Mouse (Mus musculus): ENCODE data around the gene Iqcf5.
"Not testable (repeated sequence)": the region's sequence is repeated elsewhere in the genome, so short reads cannot be mapped to it uniquely, and the experiment has no call there.

Iqcf5 gene

GRCm38 (mm10) chr9:106481676-106482075, 32.7 kb upstream of the Iqcf5 start:
- DNase-seq: peak; percentile 3

DNA sequence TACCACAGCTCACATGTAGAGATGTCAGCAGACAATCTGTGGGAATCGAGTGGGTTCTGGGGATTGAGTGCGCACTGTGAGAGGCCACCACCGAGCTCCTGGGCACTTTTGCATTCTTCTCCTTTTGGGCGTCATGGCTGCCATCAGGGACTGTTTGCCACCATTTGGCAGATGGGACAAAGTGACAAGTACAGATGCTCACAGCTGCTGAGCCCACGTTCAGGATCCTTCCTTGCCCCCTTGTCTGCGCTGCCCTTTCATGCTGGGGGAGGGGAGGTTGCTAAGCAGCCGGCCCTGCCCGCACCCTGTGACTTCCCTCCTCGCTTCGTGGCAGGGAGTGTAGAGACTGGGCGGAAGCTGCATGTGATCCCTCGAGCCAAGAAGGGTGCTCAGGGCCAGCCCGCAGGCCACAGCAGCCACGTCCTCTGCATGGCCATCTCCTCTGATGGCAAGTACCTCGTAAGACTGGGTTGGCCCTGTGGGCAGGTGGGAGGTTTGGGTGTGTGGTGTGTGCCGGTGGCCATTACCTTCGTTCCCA, 31.7 kb upstream of the Iqcf5 start:
- DNase-seq: peak; percentile 2

DNA sequence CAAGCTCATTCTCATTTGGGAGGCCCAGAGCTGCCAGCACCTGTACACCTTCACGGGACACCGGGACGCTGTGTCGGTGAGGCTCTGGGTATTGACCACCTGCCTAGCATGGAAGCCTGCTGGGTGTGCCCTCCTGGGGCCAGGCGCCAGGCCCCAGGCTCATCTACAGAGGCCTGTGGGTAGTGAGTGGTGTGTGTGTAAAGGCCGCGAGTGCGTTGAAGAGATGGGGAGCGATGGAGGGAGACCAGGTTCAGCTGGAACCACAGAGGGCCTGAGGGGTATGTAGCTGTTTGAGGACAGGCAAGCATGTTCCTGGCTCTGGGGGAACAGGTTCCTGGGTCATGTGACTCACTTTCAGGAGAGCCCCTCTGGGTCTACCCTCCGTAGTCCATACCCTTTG, 31.2 kb upstream of the Iqcf5 start:
- DNase-seq: peak; percentile 4

GRCm38 (mm10) chr9:106483606-106484005, 30.8 kb upstream of the Iqcf5 start:
- DNase-seq: peak; percentile 4

DNA sequence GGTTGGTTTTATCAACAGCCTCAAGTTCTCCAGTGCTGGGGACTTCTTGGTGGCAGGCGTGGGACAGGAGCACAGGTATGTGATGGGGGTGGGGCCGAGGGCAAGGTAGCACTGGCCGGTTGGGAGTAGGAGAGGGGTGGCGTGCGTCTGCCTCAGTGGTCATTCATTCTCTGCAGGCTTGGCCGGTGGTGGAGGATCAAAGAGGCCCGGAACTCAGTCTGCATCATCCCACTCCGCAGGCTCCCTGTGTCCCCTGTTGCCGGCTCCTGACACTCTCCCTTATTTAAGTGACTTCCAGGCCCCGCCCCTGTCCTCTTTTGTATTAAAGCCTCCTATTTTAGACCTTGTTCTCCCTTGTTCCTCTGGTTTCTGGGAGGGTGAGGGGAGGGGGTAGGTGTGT, 29.3 kb upstream of the Iqcf5 start:
- no peak for DNase-seq

DNA sequence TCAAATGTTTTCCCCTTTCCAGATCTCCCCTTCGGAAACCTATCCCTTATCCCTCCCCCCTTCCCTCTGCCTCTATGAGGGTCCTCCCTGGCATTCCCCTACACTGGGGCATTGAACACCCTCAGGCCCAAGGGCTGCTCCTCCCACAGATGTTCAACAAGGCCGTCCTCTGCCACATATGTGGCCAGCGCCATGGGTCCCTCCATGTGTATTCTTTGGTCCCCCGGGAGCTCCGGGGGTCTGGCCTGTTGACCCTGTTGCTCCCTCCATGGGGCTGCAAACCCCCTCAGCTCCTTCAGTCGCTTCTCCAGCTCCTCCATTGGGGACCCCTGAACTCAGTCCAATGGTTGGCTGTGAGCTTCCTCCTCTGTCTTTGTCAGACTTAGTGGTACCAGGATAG, 26.8 kb upstream of the Iqcf5 start:
- not testable (repeated sequence) for DNase-seq

- DNase-seq: no peak
Measured at GRCm38 (mm10) chr9:106499667-106500066, 14.7 kb upstream of the Iqcf5 start, which contains the start of gene Iqcf1. Iqcf1 (plus strand) TSS chr9:106499967.

- no peak for DNase-seq
Measured at GRCm38 (mm10) chr9:106501846-106502245, 12.5 kb upstream of the Iqcf5 start.

- DNase-seq: no peak
Measured at GRCm38 (mm10) chr9:106504246-106504645, 10.1 kb upstream of the Iqcf5 start.

DNA sequence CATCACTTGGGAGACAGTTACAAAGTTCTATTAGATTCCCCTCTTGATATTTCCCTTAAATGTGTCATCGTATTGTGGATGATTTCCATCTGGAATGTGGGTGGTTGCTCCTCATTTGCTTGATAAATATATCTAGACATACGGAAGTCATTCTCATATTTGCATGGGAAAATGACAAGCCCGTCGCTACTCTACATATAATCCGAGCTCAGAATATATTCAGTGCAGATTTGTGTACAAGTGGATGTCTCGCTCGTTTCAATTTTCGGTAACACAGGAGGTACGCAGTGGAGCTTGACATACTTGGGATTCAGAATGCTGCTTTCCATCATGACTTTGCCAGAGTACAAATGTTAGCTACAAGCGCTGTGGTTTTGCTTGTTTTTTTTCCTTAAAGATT, 5.0 kb upstream of the Iqcf5 start:
- DNase-seq: no peak

GRCm38 (mm10) chr9:106512729-106513450, 1.5 kb upstream of the Iqcf5 start:
- DNase-seq: no peak

GRCm38 (mm10) chr9:106513566-106513965, 807 bp upstream of the Iqcf5 start:
- DNase-seq: no peak

DNA sequence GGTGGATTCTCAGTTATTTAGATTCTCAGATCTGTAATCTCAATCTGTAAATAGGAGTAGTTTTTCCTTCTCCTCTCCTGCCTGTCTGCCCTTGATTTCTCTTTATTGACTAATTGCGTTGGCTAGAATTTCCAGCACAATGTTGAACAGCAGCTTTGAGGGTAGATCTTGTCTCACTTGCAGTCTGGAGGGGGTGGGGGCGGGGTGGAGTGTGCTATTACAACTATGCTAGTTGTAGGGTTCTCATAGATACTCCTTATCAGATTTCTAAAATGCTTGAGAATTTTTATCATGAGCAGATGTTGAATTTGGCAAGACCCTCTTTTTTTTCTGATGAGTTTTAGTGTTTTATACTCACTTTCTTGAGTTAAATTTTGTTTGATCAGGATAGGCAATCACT, 5.1 kb downstream of the Iqcf5 start:
- DNase-seq: no peak

DNA sequence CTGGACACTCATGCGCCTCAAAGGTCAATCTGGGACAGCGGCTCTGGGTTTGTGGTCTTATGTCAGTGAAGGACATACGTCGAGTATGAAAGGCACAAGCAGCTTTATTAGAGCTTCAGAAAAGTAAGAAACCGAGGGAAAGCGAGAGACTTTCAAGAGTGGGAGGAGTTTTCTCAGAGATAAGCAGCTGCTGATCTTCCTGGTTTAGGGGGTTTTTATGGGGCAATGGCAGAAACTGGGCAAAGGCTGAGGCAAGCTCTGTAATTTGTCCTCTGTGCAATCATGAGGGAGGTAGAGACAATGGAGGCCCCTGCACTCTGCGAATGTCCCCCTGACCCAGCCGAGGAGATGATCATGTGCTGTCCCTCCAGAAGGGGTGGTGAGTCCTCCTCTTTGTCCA, 5.5 kb downstream of the Iqcf5 start:
- no peak for DNase-seq

DNA sequence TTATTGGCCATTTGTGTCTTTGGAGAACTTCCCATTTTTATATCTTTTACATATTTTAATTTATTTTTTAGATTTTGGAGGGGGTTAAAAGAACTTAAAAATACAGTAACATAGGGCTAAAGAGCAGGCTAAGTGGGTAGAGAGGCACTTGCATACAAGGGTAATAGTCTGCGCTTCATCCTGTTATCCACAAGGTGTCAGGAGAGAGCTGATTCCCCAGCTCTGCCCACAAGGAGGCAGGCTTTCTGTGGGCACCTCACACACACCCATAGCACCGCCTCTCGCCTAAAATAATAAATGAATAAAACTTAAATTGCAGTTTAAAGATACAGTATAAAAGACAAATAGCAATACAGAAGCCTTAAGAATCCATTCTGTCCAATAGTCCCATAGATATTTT, 17.5 kb downstream of the Iqcf5 start:
- no peak for DNase-seq

GRCm38 (mm10) chr9:106534296-106534695, 19.9 kb downstream of the Iqcf5 start:
- no peak for DNase-seq

GRCm38 (mm10) chr9:106534975-106535374, 20.6 kb downstream of the Iqcf5 start:
- DNase-seq: no peak

DNA sequence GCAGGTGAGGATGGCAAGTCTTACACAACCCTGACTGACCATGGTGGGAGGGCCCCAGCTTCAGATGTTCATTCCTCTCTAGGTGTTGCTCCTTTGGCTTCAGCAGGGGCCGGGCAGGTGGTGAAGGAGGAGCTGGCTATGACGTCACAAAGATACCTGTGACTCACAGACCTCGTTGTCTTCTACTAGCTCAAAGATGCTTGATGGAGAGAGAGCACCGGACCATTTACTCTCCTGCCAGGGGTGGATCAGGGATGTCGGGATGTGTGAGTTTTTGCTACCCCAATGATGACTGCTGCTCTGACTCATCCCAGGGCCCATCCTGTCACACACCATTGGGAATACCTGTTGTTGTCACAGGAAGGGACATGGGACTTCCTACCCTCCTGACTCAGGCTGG, 47.2 kb downstream of the Iqcf5 start, which contains the start of gene Iqcf3:
Gene Iqcf3, minus strand, starts transcription at position 101 of the 400 bp plus-strand sequence.
- DNase-seq: no peak

GRCm38 (mm10) chr9:106562291-106562690, 47.9 kb downstream of the Iqcf5 start:
- no peak for DNase-seq

- DNase-seq: no peak
Measured at GRCm38 (mm10) chr9:106564025-106564424, 49.7 kb downstream of the Iqcf5 start.
